Mouse (Mus musculus): ENCODE data around the gene Tmco3.

- no peak for TF ChIP-seq EP300 (IDR thresholded peaks at IDR 0.05; ENCODE audit: low read depth)
- TF ChIP-seq CTCF (IDR thresholded peaks at IDR 0.05; ENCODE audit: low read depth): no peak
Observed at GRCm38 (mm10) chr8:13287304-13287691, 692 bp upstream of the Tmco3 start.

All from liver, postnatal 0 days (tissue).